ENCODE assay signal across 9 mouse cellular contexts in the genomic region with DNA sequence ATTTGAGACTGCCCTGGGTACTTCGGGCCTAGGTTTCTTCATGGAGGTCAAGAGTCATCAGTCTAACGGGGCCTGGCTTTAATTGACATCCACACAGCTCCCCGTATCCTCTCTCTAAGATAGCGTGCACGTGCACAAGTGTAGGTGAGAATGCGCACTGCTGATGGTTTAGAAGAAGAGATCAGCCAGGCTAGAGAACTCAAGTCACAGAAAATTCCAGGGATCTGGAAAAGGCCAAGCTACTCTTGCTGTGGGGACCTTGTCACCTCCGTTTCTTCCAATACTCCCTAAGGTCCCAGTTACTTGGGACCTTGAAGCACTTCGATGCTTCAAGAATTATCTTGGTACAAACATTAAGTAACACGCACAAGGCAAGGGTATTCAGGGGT. TPM values are rescaled to one million over a fixed set of nuclear protein-coding genes. Genes with fewer than 3 reads are reported as not detected.
DNase-seq lines count a peak whose midpoint lies in the region; ATAC-seq and TF ChIP-seq lines count a peak whose summit lies in the region.
"Had no signal": no experiment of that assay in that cellular context is flagged by ENCODE, and none has a peak within 500 bp of the region (broad histone marks: within the 10 kb centered on the region; RNA-seq: fewer than 3 reads in every experiment).

No protein-coding gene starts in this region.

- H3K4me1 ChIP-seq in liver, adult 2 months (ENCODE audit: control insufficient read depth, insufficient read depth, low read length) = peaks cover 23% of the 10 kb centered on the region
- H3K4me1 ChIP-seq in embryonic fibroblast, embryonic 13.5 days (ENCODE audit: control insufficient read depth, insufficient read depth, low read length) = peaks cover 8% of the 10 kb centered on the region; the same call in 1 of the 2 replicates
- peaks cover 40% of the 10 kb centered on the region for H3K4me1 ChIP-seq in hindbrain, embryonic 15.5 days (replicated peaks)
- H3K4me1 ChIP-seq in midbrain, postnatal 0 days (ENCODE audit: insufficient read depth, low read length) = peaks cover 11% of the 10 kb centered on the region; the same call in 1 of the 2 replicates
- H3K4me1 ChIP-seq in kidney, embryonic 14.5 days (ENCODE audit: control insufficient read depth, insufficient read depth, low read length) = peaks cover 29% of the 10 kb centered on the region

- H3K4me2 ChIP-seq in hindbrain, embryonic 15.5 days = peak overlapping the region; percentile 96
- peak overlapping the region; percentile 97 for H3K4me2 ChIP-seq in midbrain, postnatal 0 days (ENCODE audit: low read depth, low read length, poor library complexity, severe bottlenecking)
- no peak overlapping the region for H3K4me2 ChIP-seq in kidney, embryonic 14.5 days (replicated peaks; ENCODE audit: low read depth, low read length)

- no peaks in the 10 kb centered on the region for H3K9me3 ChIP-seq in hindbrain, embryonic 15.5 days
- H3K9me3 ChIP-seq in midbrain, postnatal 0 days (ENCODE audit: low read length) = no peaks in the 10 kb centered on the region
- H3K9me3 ChIP-seq in kidney, embryonic 14.5 days (ENCODE audit: control insufficient read depth, low read length) = no peaks in the 10 kb centered on the region
- H3K9me3 ChIP-seq: liver, embryonic 13.5 days had no signal

- H3K27me3 ChIP-seq in liver, adult 2 months (ENCODE audit: control insufficient read depth, insufficient read depth, low read length) = no peaks in the 10 kb centered on the region
- H3K27me3 ChIP-seq in hindbrain, embryonic 15.5 days = no peaks in the 10 kb centered on the region
- no peaks in the 10 kb centered on the region for H3K27me3 ChIP-seq in midbrain, postnatal 0 days (ENCODE audit: insufficient read depth, low read length)
- peaks cover 6% of the 10 kb centered on the region; the same call in 1 of the 2 replicates for H3K27me3 ChIP-seq in kidney, embryonic 14.5 days (ENCODE audit: control insufficient read depth, insufficient read depth, low read length)

- TF ChIP-seq POLR2A in liver, adult 2 months (IDR thresholded peaks at IDR 0.05; ENCODE audit: extremely low read depth, insufficient read depth, low read length) = no peak
- TF ChIP-seq POLR2A in embryonic fibroblast, embryonic 13.5 days (IDR thresholded peaks at IDR 0.05; ENCODE audit: low read depth, low read length) = no peak

- TF ChIP-seq CTCF in liver, adult 2 months (IDR thresholded peaks at IDR 0.05; ENCODE audit: low read depth, low read length) = no peak
- TF ChIP-seq CTCF in embryonic fibroblast, embryonic 13.5 days (IDR thresholded peaks at IDR 0.05; ENCODE audit: borderline replicate concordance, insufficient read depth, low read length) = no peak
- no peak for TF ChIP-seq CTCF in midbrain, postnatal 0 days (IDR thresholded peaks at IDR 0.05)

- peak overlapping the region; percentile 95 for H3K27ac ChIP-seq in liver, adult 2 months (replicated peaks; ENCODE audit: insufficient read depth, low read depth, low read length)
- H3K27ac ChIP-seq in embryonic fibroblast, embryonic 13.5 days (ENCODE audit: insufficient read depth, low read length) = peak overlapping the region; percentile 98
- peak overlapping the region; percentile 97 for H3K27ac ChIP-seq in hindbrain, embryonic 15.5 days (replicated peaks)
- no peak overlapping the region for H3K27ac ChIP-seq in midbrain, postnatal 0 days (ENCODE audit: low read depth, low read length)
- H3K27ac ChIP-seq in kidney, embryonic 14.5 days (ENCODE audit: low read depth, low read length) = no peak overlapping the region
- H3K27ac ChIP-seq: liver, embryonic 13.5 days had no signal

- DNase-seq in liver, adult 2 months (ENCODE audit: extremely low read depth, low read depth, low spot score) = no peak
- no peak for DNase-seq in liver
- no peak for DNase-seq in midbrain, postnatal 0 days (ENCODE audit: low spot score)
- DNase-seq in layer of hippocampus, adult 18-20 months (ENCODE audit: low spot score in 2 of 2) = no peak
- no peak for DNase-seq in left cerebral cortex, postnatal 25 days (ENCODE audit: low spot score in 2 of 2)
- DNase-seq: liver, embryonic 13.5 days had no signal

- H3K79me2 ChIP-seq in liver, adult 2 months (ENCODE audit: control insufficient read depth, insufficient read depth, low read length) = peaks cover 22% of the 10 kb centered on the region

- intact Hi-C loops in left cerebral cortex, postnatal 25 days (cut with DNase I) = no loop called here

- no peaks in the 10 kb centered on the region for H3K36me3 ChIP-seq in liver, adult 2 months (ENCODE audit: control insufficient read depth, insufficient read depth, low read length)
- no peaks in the 10 kb centered on the region for H3K36me3 ChIP-seq in hindbrain, embryonic 15.5 days
- no peaks in the 10 kb centered on the region for H3K36me3 ChIP-seq in midbrain, postnatal 0 days (ENCODE audit: insufficient read depth, low read length)
- H3K36me3 ChIP-seq in kidney, embryonic 14.5 days (ENCODE audit: control insufficient read depth, insufficient read depth, low read length) = no peaks in the 10 kb centered on the region
- H3K36me3 ChIP-seq: liver, embryonic 13.5 days had no signal

- WGBS in liver, adult 2 months = 43% methylated on average over 9 of the region's 9 CpGs
- WGBS in hindbrain, embryonic 15.5 days = 69% methylated on average over 9 of the region's 9 CpGs
- WGBS in midbrain, postnatal 0 days = 84% methylated on average over 9 of the region's 9 CpGs
- WGBS in kidney, embryonic 14.5 days = 80% methylated on average over 9 of the region's 9 CpGs

- H3K9ac ChIP-seq in liver, adult 2 months (ENCODE audit: low read depth, low read length) = peak overlapping the region; percentile 66
- peak overlapping the region; percentile 92 for H3K9ac ChIP-seq in hindbrain, embryonic 15.5 days
- H3K9ac ChIP-seq in midbrain, postnatal 0 days (replicated peaks; ENCODE audit: low read length, poor library complexity, severe bottlenecking) = 0 out of 2 replicates have a peak overlapping the region, but pooled peaks have one; percentile 90
- H3K9ac ChIP-seq in kidney, embryonic 14.5 days (ENCODE audit: low read depth, low read length) = no peak overlapping the region
- H3K9ac ChIP-seq: liver, embryonic 13.5 days had no signal

- no peak for ATAC-seq in hindbrain, embryonic 15.5 days (ENCODE audit: low FRiP score, low read depth)
- ATAC-seq in midbrain, postnatal 0 days (ENCODE audit: low FRiP score) = no peak
- no peak for ATAC-seq in kidney, embryonic 14.5 days (ENCODE audit: low FRiP score, low TSS enrichment)

- no peak overlapping the region for H3K4me3 ChIP-seq in liver, adult 2 months (ENCODE audit: insufficient read depth, low read depth, low read length)
- H3K4me3 ChIP-seq in embryonic fibroblast, embryonic 13.5 days (ENCODE audit: insufficient read depth, low read length) = peak overlapping the region; percentile 69
- H3K4me3 ChIP-seq in hindbrain, embryonic 15.5 days = peak overlapping the region; percentile 83
- peak overlapping the region; percentile 62; the same call in 1 of the 2 replicates for H3K4me3 ChIP-seq in midbrain, postnatal 0 days (ENCODE audit: low read depth, low read length)
- H3K4me3 ChIP-seq in kidney, embryonic 14.5 days (ENCODE audit: low read length) = no peak overlapping the region
- H3K4me3 ChIP-seq: liver, embryonic 13.5 days had no signal

RNA-seq across cellular contexts. Expression of a gene that starts 3.7 kb away (rescaled TPM):
- total RNA-seq in liver, adult 2 months (2014; rRNA removed) = 6.2 and 10.2 TPM in 2 replicates
- 7.9 and 16.2 TPM in 2 replicates for polyA plus RNA-seq in liver, adult 2 months (2012; rRNA removed)
- polyA plus RNA-seq in embryonic fibroblast, embryonic 13.5 days (2011; ENCODE audit: insufficient read length, low read depth, missing spikeins) = 36.2 and 39.9 TPM in 2 replicates
- 43.6 and 48.0 TPM in 2 replicates for polyA plus RNA-seq in hindbrain, embryonic 15.5 days (2015; fragmentation: Nextera tagmentation; extraction: Ambion mirVana)
- total RNA-seq in midbrain, postnatal 0 days (2014; rRNA removed) = 15.7 and 20.8 TPM in 2 replicates
- 27.3 and 27.5 TPM in 2 replicates for polyA plus RNA-seq in midbrain, postnatal 0 days (2015; fragmentation: Nextera tagmentation; extraction: Ambion mirVana)
- 15.9 and 18.9 TPM in 2 replicates for polyA plus RNA-seq in kidney, embryonic 14.5 days (2014; fragmentation: Nextera tagmentation; extraction: Ambion mirVana)
- 10 to 100 TPM; 18.8 to 22.0 TPM for total RNA-seq in layer of hippocampus, adult 18-20 months (2021)
- total RNA-seq in left cerebral cortex, postnatal 25 days (2021) = 10 to 100 TPM; 14.4 to 20.8 TPM

RNA-seq across cellular contexts. Expression of a gene that starts 47.7 kb away (rescaled TPM):
- total RNA-seq in liver, adult 2 months (2014; rRNA removed) = 45.1 and 49.2 TPM in 2 replicates
- 28.0 and 33.3 TPM in 2 replicates for polyA plus RNA-seq in liver, adult 2 months (2012; rRNA removed)
- polyA plus RNA-seq in embryonic fibroblast, embryonic 13.5 days (2011; ENCODE audit: insufficient read length, low read depth, missing spikeins) = 26.8 and 29.9 TPM in 2 replicates
- 60.1 and 67.5 TPM in 2 replicates for polyA plus RNA-seq in hindbrain, embryonic 15.5 days (2015; fragmentation: Nextera tagmentation; extraction: Ambion mirVana)
- 33.7 and 53.9 TPM in 2 replicates for total RNA-seq in midbrain, postnatal 0 days (2014; rRNA removed)
- polyA plus RNA-seq in midbrain, postnatal 0 days (2015; fragmentation: Nextera tagmentation; extraction: Ambion mirVana) = 55.9 and 59.6 TPM in 2 replicates
- polyA plus RNA-seq in kidney, embryonic 14.5 days (2014; fragmentation: Nextera tagmentation; extraction: Ambion mirVana) = 44.7 and 46.7 TPM in 2 replicates
- total RNA-seq in layer of hippocampus, adult 18-20 months (2021) = 100 to 1,000 TPM; 108 to 111 TPM
- total RNA-seq in left cerebral cortex, postnatal 25 days (2021) = 10 to 100 TPM; 85.3 to 93.5 TPM

Comparison
In these comparisons a context has a peak if more than half of its experiments do, and no peak if none do; other contexts are left out.
1. H3K27ac ChIP-seq: peak in liver, adult 2 months (single experiment), embryonic fibroblast, embryonic 13.5 days (single experiment) and hindbrain, embryonic 15.5 days (single experiment); none in midbrain, postnatal 0 days (single experiment) and kidney, embryonic 14.5 days (single experiment).
2. H3K4me3 ChIP-seq: peak in embryonic fibroblast, embryonic 13.5 days (single experiment), hindbrain, embryonic 15.5 days (single experiment) and midbrain, postnatal 0 days (single experiment); none in liver, adult 2 months (single experiment) and kidney, embryonic 14.5 days (single experiment).